Mouse (Mus musculus) limb, embryonic 14.5 days (tissue): ENCODE data around the gene Nasp. TPM values are rescaled to one million over a fixed set of nuclear protein-coding genes. Genes with fewer than 3 reads are reported as not detected.
A peak's percentile ranks its signal among the peaks of the same experiment; 100 is the strongest.

Experiments
- ATAC-seq: fragments of 200-750 bp; cut with Nextera tagmentation; 2 replicates; pipeline ENCODE4 v1.8.0; 2017; ENCODE audit warnings: low read depth, moderate number of reproducible peaks, moderate TSS enrichment; ENCODE audit not compliant: low FRiP score
- DNase-seq: peaks from one replicate; pipeline ENCODE4 v3.0.0-alpha.2; 2015; ENCODE audit warnings: low spot score
- H3K27ac ChIP-seq: fragments of 300-500 bp; sonication (generic); replicated peaks from 2 replicates; pipeline ENCODE4 v1.5.1; 2014; ENCODE audit warnings: low read depth, mild to moderate bottlenecking, low read length, moderate library complexity, mixed read lengths
- H3K27me3 ChIP-seq: fragments of 300-500 bp; sonication (generic); 2 replicates; pipeline ENCODE4 v1.6.1; 2014; ENCODE audit warnings: low read length, mixed read lengths; ENCODE audit not compliant: control insufficient read depth, insufficient read depth
- H3K36me3 ChIP-seq: fragments of 300-500 bp; sonication (generic); 2 replicates; pipeline ENCODE4 v1.6.1; 2014; ENCODE audit warnings: mild to moderate bottlenecking, low read length, moderate library complexity, mixed read lengths; ENCODE audit not compliant: control insufficient read depth, insufficient read depth
- H3K4me1 ChIP-seq: fragments of 300-500 bp; sonication (generic); 2 replicates; pipeline ENCODE4 v1.6.1; 2014; ENCODE audit warnings: antibody characterized with exemption, low read length, mixed read lengths; ENCODE audit not compliant: control insufficient read depth, insufficient read depth
- H3K4me2 ChIP-seq: fragments of 300-500 bp; sonication (generic); replicated peaks from 2 replicates; pipeline ENCODE4 v1.6.1; 2014; ENCODE audit warnings: low read depth, mild to moderate bottlenecking, low read length, moderate library complexity; ENCODE audit not compliant: severe bottlenecking
- H3K4me3 ChIP-seq: fragments of 300-500 bp; sonication (generic); replicated peaks from 2 replicates; pipeline ENCODE4 v1.5.1; 2014; ENCODE audit warnings: low read length
- H3K9ac ChIP-seq: fragments of 300-500 bp; sonication (generic); 2 replicates; pipeline ENCODE4 v1.6.1; 2014; ENCODE audit warnings: mild to moderate bottlenecking, low read depth, low read length, moderate library complexity; ENCODE audit not compliant: severe bottlenecking
- H3K9me3 ChIP-seq: fragments of 300-500 bp; sonication (generic); 2 replicates; pipeline ENCODE4 v1.6.1; 2016; ENCODE audit warnings: low read length; ENCODE audit not compliant: control insufficient read depth
- POLR2A ChIP-seq: fragments of 200-500 bp; IDR thresholded peaks from 2 replicates; pipeline ENCODE4 v1.8.0; 2012; ENCODE audit warnings: inconsistent platforms, mild to moderate bottlenecking, moderate library complexity, borderline replicate concordance; ENCODE audit not compliant: insufficient read depth, insufficient read length; ENCODE audit errors: extremely low read depth
- WGBS: fragments of 180-500 bp; shearing (Covaris S2); extraction: QIAGEN DNeasy Blood & Tissue Kit; methylation state at CpG from one replicate; pipeline ENCODE4 v1.1.7; 2014; 5-methylcytosine and 5-hydroxymethylcytosine counted together
- polyA plus RNA-seq, 2 experiments: library from polyadenylated mRNA; depleted of rRNA in 1 of 2; stranded (reverse) in 1 of 2; unstranded in 1 of 2; fragments of >200 nt; fragmentation: Nextera tagmentation in 1 of 2; extraction: Ambion mirVana in 1 of 2; gene quantifications; 2 replicates each; pipeline versions ENCODE4 v1.2.1 to v1.2.3; 2012 to 2014

The Nasp gene
- polyA plus RNA-seq, 2 experiments, result 132 to 153 TPM

GRCm38 (mm10) chr4:116595793-116596192 lies 31.9 kb downstream of the Nasp start:
- no peaks in the 10 kb centered on the region for H3K27me3 ChIP-seq
- H3K36me3 ChIP-seq, result peaks cover 41% of the 10 kb centered on the region
- no peak overlapping the region for H3K9ac ChIP-seq
- H3K4me3 ChIP-seq, result no peak overlapping the region
- no peak overlapping the region for H3K27ac ChIP-seq
- peaks cover 15% of the 10 kb centered on the region for H3K4me1 ChIP-seq
- DNase-seq (no peak), ATAC-seq (no peak)
- no peak for TF ChIP-seq POLR2A
- H3K9me3 ChIP-seq, result no peaks in the 10 kb centered on the region
- 78% methylated on average over 8 of the region's 8 CpGs for WGBS
- H3K4me2 ChIP-seq, result no peak overlapping the region

- DNase-seq (peak; percentile 4), ATAC-seq (no peak)
- peaks cover 11% of the 10 kb centered on the region for H3K36me3 ChIP-seq
- 4% methylated on average over 15 of the region's 15 CpGs for WGBS
- no peak for TF ChIP-seq POLR2A
- no peaks in the 10 kb centered on the region for H3K9me3 ChIP-seq
- peak overlapping the region; percentile 93 for H3K4me3 ChIP-seq
- H3K9ac ChIP-seq, result peak overlapping the region; percentile 90
- H3K4me1 ChIP-seq, result peaks cover 12% of the 10 kb centered on the region
- no peaks in the 10 kb centered on the region for H3K27me3 ChIP-seq
- H3K4me2 ChIP-seq, result peak overlapping the region; percentile 80
- peak overlapping the region; percentile 87; the same call in 1 of the 2 replicates for H3K27ac ChIP-seq
Observed at GRCm38 (mm10) chr4:116558151-116558882, 69.4 kb downstream of the Nasp start.

GRCm38 (mm10) chr4:116557306-116558121 lies 70.2 kb downstream of the Nasp start, which contains the start of gene Gpbp1l1:
Gene Gpbp1l1 (plus strand): TSS chr4:116557658.
- Histone ChIP-seq H3K4me2 (peak within 1 kb of the TSS; percentile 80), H3K36me3 (peaks cover 15% of the 10 kb centered on the region), H3K9ac (peak within 1 kb of the TSS; percentile 90), H3K4me1 (peaks cover 12% of the 10 kb centered on the region), H3K27me3 (no peaks in the 10 kb centered on the region), H3K4me3 (peak within 1 kb of the TSS; percentile 93), H3K27ac (peak within 1 kb of the TSS; percentile 87), H3K9me3 (no peaks in the 10 kb centered on the region)
- peak; percentile 95 for ATAC-seq
- peak; percentile 95 for DNase-seq
- 3% methylated on average over 46 of the region's 78 CpGs for WGBS
- peak; percentile 38; the same call in 1 of the 2 replicates for TF ChIP-seq POLR2A

- H3K4me3 ChIP-seq, result peak overlapping the region; percentile 93
- H3K9ac ChIP-seq, result peak overlapping the region; percentile 90
- H3K27me3 ChIP-seq, result no peaks in the 10 kb centered on the region
- DNase-seq (peak; percentile 97), ATAC-seq (peak; percentile 92)
- H3K27ac ChIP-seq, result peak overlapping the region; percentile 87
- peaks cover 15% of the 10 kb centered on the region for H3K36me3 ChIP-seq
- no peaks in the 10 kb centered on the region for H3K9me3 ChIP-seq
- WGBS, result 0% methylated on average over 28 of the region's 28 CpGs
- peaks cover 12% of the 10 kb centered on the region for H3K4me1 ChIP-seq
- H3K4me2 ChIP-seq, result peak overlapping the region; percentile 65
- peak; percentile 72; the same call in 1 of the 2 replicates for TF ChIP-seq POLR2A
Observed at GRCm38 (mm10) chr4:116556561-116557305, 71.0 kb downstream of the Nasp start.
